Mouse (Mus musculus) midbrain, embryonic 10.5 days (tissue): ENCODE measurements around the gene Sox5. TPM values are rescaled to one million over a fixed set of nuclear protein-coding genes. Genes with fewer than 3 reads are reported as not detected.

Source experiments
- DNase-seq: peaks from one replicate; pipeline ENCODE4 v3.0.0-alpha.2; 2017; ENCODE audit warnings: low spot score
- H3K27ac ChIP-seq: fragments of 300-500 bp; sonication (generic); replicated peaks from 2 replicates; pipeline ENCODE4 v1.5.1; 2016; ENCODE audit warnings: mild to moderate bottlenecking
- H3K27me3 ChIP-seq: fragments of 300-500 bp; sonication (generic); 2 replicates; pipeline ENCODE4 v1.6.1; 2016; ENCODE audit warnings: low read depth, mild to moderate bottlenecking; ENCODE audit not compliant: poor library complexity, severe bottlenecking
- H3K36me3 ChIP-seq: fragments of 300-500 bp; sonication (generic); 2 replicates; pipeline ENCODE4 v1.6.1; 2016; ENCODE audit warnings: mild to moderate bottlenecking, moderate library complexity
- H3K4me1 ChIP-seq: fragments of 300-500 bp; sonication (generic); 2 replicates; pipeline ENCODE4 v1.6.1; 2016
- H3K4me3 ChIP-seq: fragments of 300-500 bp; sonication (generic); 2 replicates; pipeline ENCODE4 v1.5.1; 2016; ENCODE audit warnings: mild to moderate bottlenecking, moderate library complexity
- H3K9me3 ChIP-seq: fragments of 300-500 bp; sonication (generic); replicated peaks from 2 replicates; pipeline ENCODE4 v1.6.1; 2016; ENCODE audit warnings: mild to moderate bottlenecking
- WGBS: fragments of 180-500 bp; shearing (Covaris S2); methylation state at CpG from one replicate; pipeline ENCODE4 v1.1.7; 2016; 5-methylcytosine and 5-hydroxymethylcytosine counted together
- polyA plus RNA-seq: library from polyadenylated mRNA; unstranded; fragments of >200 nt; fragmentation: Nextera tagmentation; extraction: Ambion mirVana; gene quantifications from 2 replicates; pipeline ENCODE4 v1.2.1, GENCODE M21; 2016

The Sox5 gene
- polyA plus RNA-seq, 1 experiment from 2014 or later, result 28.2 TPM

GRCm38 (mm10) chr6:144329311-144329930, 452.4 kb downstream of the Sox5 start:
- Histone ChIP-seq H3K4me1 (peaks cover 4% of the 10 kb centered on the region; the same call in 1 of the 2 replicates), H3K9me3 (no peaks in the 10 kb centered on the region), H3K27ac (no peak overlapping the region), H3K36me3 (no peaks in the 10 kb centered on the region), H3K27me3 (no peaks in the 10 kb centered on the region), H3K4me3 (no peak overlapping the region)
- 84% methylated on average over 2 of the region's 2 CpGs for WGBS
- DNase-seq, result no peak

- Histone ChIP-seq H3K36me3 (no peaks in the 10 kb centered on the region), H3K4me3 (no peak overlapping the region), H3K27ac (no peak overlapping the region), H3K9me3 (no peaks in the 10 kb centered on the region), H3K4me1 (no peaks in the 10 kb centered on the region), H3K27me3 (no peaks in the 10 kb centered on the region)
- DNase-seq, result no peak
- WGBS, result 90% methylated on average over 4 of the region's 4 CpGs
Measured at GRCm38 (mm10) chr6:144328779-144329178, 453.0 kb downstream of the Sox5 start.

GRCm38 (mm10) chr6:144326817-144327216, 455.0 kb downstream of the Sox5 start:
- no peak overlapping the region for H3K27ac ChIP-seq
- H3K4me1 ChIP-seq, result no peaks in the 10 kb centered on the region
- no peaks in the 10 kb centered on the region for H3K9me3 ChIP-seq
- H3K27me3 ChIP-seq, result no peaks in the 10 kb centered on the region
- DNase-seq, result no peak
- H3K36me3 ChIP-seq, result no peaks in the 10 kb centered on the region
- no peak overlapping the region for H3K4me3 ChIP-seq
- WGBS, result 87% methylated on average over 3 of the region's 3 CpGs

- Histone ChIP-seq H3K4me1 (peaks cover 4% of the 10 kb centered on the region), H3K4me3 (no peak overlapping the region), H3K9me3 (no peaks in the 10 kb centered on the region), H3K27ac (no peak overlapping the region), H3K27me3 (no peaks in the 10 kb centered on the region), H3K36me3 (no peaks in the 10 kb centered on the region)
- DNase-seq, result no peak
- 93% methylated on average over 4 of the region's 4 CpGs for WGBS
Measured at GRCm38 (mm10) chr6:144323372-144323771, 458.4 kb downstream of the Sox5 start.

- Histone ChIP-seq H3K27ac (no peak overlapping the region), H3K36me3 (no peaks in the 10 kb centered on the region), H3K9me3 (no peaks in the 10 kb centered on the region), H3K4me3 (no peak overlapping the region), H3K27me3 (no peaks in the 10 kb centered on the region), H3K4me1 (peaks cover 4% of the 10 kb centered on the region)
- no peak for DNase-seq
- 92% methylated on average over 13 of the region's 13 CpGs for WGBS
Measured at GRCm38 (mm10) chr6:144322297-144323047, 459.3 kb downstream of the Sox5 start.

- no peak overlapping the region for H3K27ac ChIP-seq
- H3K9me3 ChIP-seq, result no peaks in the 10 kb centered on the region
- peaks cover 4% of the 10 kb centered on the region for H3K4me1 ChIP-seq
- H3K36me3 ChIP-seq, result no peaks in the 10 kb centered on the region
- no peaks in the 10 kb centered on the region for H3K27me3 ChIP-seq
- DNase-seq, result no peak
- no peak overlapping the region for H3K4me3 ChIP-seq
Measured at GRCm38 (mm10) chr6:144320327-144320726, 461.4 kb downstream of the Sox5 start.

- Histone ChIP-seq H3K27me3 (no peaks in the 10 kb centered on the region), H3K4me3 (no peak overlapping the region), H3K9me3 (no peaks in the 10 kb centered on the region), H3K36me3 (no peaks in the 10 kb centered on the region), H3K27ac (no peak overlapping the region), H3K4me1 (peaks cover 4% of the 10 kb centered on the region)
- WGBS, result 84% methylated on average over 6 of the region's 6 CpGs
- DNase-seq, result no peak
Measured at GRCm38 (mm10) chr6:144319717-144320116, 462.1 kb downstream of the Sox5 start.

- Histone ChIP-seq H3K27ac (peak overlapping the region; percentile 68), H3K4me1 (peaks cover 16% of the 10 kb centered on the region), H3K9me3 (no peaks in the 10 kb centered on the region), H3K27me3 (no peaks in the 10 kb centered on the region), H3K36me3 (no peaks in the 10 kb centered on the region), H3K4me3 (no peak overlapping the region)
- DNase-seq, result peak; percentile 14
- 72% methylated on average over 17 of the region's 17 CpGs for WGBS
Measured at GRCm38 (mm10) chr6:144312781-144313754, 468.7 kb downstream of the Sox5 start.

- Histone ChIP-seq H3K9me3 (no peaks in the 10 kb centered on the region), H3K4me3 (no peak overlapping the region), H3K4me1 (peaks cover 16% of the 10 kb centered on the region), H3K27ac (no peak overlapping the region), H3K27me3 (no peaks in the 10 kb centered on the region), H3K36me3 (no peaks in the 10 kb centered on the region)
- DNase-seq, result no peak
- 89% methylated on average over 7 of the region's 7 CpGs for WGBS
Measured at GRCm38 (mm10) chr6:144312282-144312780, 469.4 kb downstream of the Sox5 start.

- H3K4me3 ChIP-seq, result no peak overlapping the region
- 81% methylated on average over 4 of the region's 4 CpGs for WGBS
- peaks cover 16% of the 10 kb centered on the region for H3K4me1 ChIP-seq
- no peaks in the 10 kb centered on the region for H3K27me3 ChIP-seq
- no peak overlapping the region for H3K27ac ChIP-seq
- no peaks in the 10 kb centered on the region for H3K9me3 ChIP-seq
- DNase-seq, result no peak
- H3K36me3 ChIP-seq, result no peaks in the 10 kb centered on the region
Measured at GRCm38 (mm10) chr6:144311754-144312153, 470.0 kb downstream of the Sox5 start.

- no peaks in the 10 kb centered on the region for H3K36me3 ChIP-seq
- H3K4me3 ChIP-seq, result no peak overlapping the region
- H3K27me3 ChIP-seq, result no peaks in the 10 kb centered on the region
- H3K4me1 ChIP-seq, result peaks cover 16% of the 10 kb centered on the region
- H3K9me3 ChIP-seq, result no peaks in the 10 kb centered on the region
- no peak for DNase-seq
- H3K27ac ChIP-seq, result no peak overlapping the region
Measured at GRCm38 (mm10) chr6:144309171-144309570, 472.6 kb downstream of the Sox5 start.

GRCm38 (mm10) chr6:144307551-144308149, 474.1 kb downstream of the Sox5 start:
- no peak for DNase-seq

More at GRCm38 (mm10) chr6:144307551-144308149, 474.1 kb downstream of the Sox5 start:
- whole genome bisulfite sequencing, result 94% methylated on average over 12 of the region's 12 CpGs
- Histone ChIP-seq H3K27me3 (no peaks in the 10 kb centered on the region), H3K27ac (no peak overlapping the region), H3K36me3 (no peaks in the 10 kb centered on the region), H3K4me3 (no peak overlapping the region), H3K9me3 (0 out of 2 replicates have a peak, but pooled peaks cover 2% of the 10 kb centered on the region), H3K4me1 (peaks cover 7% of the 10 kb centered on the region; the same call in 1 of the 2 replicates)
